25 mouse cellular contexts compared by ENCODE assay signal in genomic region chr15:10642419-10642818, GRCm38 (mm10).
DNase-seq lines count a peak whose midpoint lies in the region; ATAC-seq and TF ChIP-seq lines count a peak whose summit lies in the region.
"Had no signal": no experiment of that assay in that cellular context is flagged by ENCODE, and none has a peak within 500 bp of the region (broad histone marks: within the 10 kb centered on the region; RNA-seq: fewer than 3 reads in every experiment).

No protein-coding gene starts in this region.

- H3K27me3 ChIP-seq in hindbrain, embryonic 11.5 days (ENCODE audit: control insufficient read depth, insufficient read depth, low read length): no peaks in the 10 kb centered on the region
- H3K27me3 ChIP-seq in hindbrain, embryonic 16.5 days (replicated peaks; ENCODE audit: control insufficient read depth, insufficient read depth, low read length): no peaks in the 10 kb centered on the region
- H3K27me3 ChIP-seq in ES-Bruce4 (ENCODE audit: control insufficient read depth, insufficient read depth, low read length, poor library complexity, severe bottlenecking): no peaks in the 10 kb centered on the region
- H3K27me3 ChIP-seq: embryonic facial prominence, embryonic 12.5 days; forebrain, embryonic 13.5 days; Patski had no signal

- ATAC-seq in hindbrain, embryonic 11.5 days (ENCODE audit: low FRiP score): peak; percentile 51; the same call in 1 of the 2 replicates
- ATAC-seq in hindbrain, embryonic 16.5 days: no peak
- ATAC-seq: activated CD4-positive, CD25-positive, alpha-beta regulatory T cell, adult 4 months; CD4-positive, CD25-positive, alpha-beta regulatory T cell, adult 4 months; forebrain, embryonic 13.5 days; intestine, embryonic 16.5 days; Patski had no signal

- TF ChIP-seq CTCF in ES-Bruce4 (IDR thresholded peaks at IDR 0.05; ENCODE audit: low read depth, low read length): no peak
- TF ChIP-seq CTCF in brain, embryonic 14.5 days (IDR thresholded peaks at IDR 0.05; ENCODE audit: borderline replicate concordance, extremely low read depth, insufficient read depth, insufficient read length): no peak

- no peak overlapping the region for H3K4me2 ChIP-seq in hindbrain, embryonic 11.5 days (replicated peaks; ENCODE audit: low read depth, low read length)
- H3K4me2 ChIP-seq in hindbrain, embryonic 16.5 days (ENCODE audit: low read length): no peak overlapping the region
- H3K4me2 ChIP-seq: embryonic facial prominence, embryonic 12.5 days; forebrain, embryonic 13.5 days; heart, embryonic 11.5 days; heart, embryonic 15.5 days; hindbrain, embryonic 14.5 days had no signal

- H3K4me1 ChIP-seq in hindbrain, embryonic 11.5 days (replicated peaks; ENCODE audit: control insufficient read depth, insufficient read depth, low read length): 0 out of 2 replicates have a peak, but pooled peaks cover under 1% of the 10 kb centered on the region
- no peaks in the 10 kb centered on the region; the same call in 1 of the 2 replicates for H3K4me1 ChIP-seq in hindbrain, embryonic 16.5 days (ENCODE audit: control insufficient read depth, insufficient read depth, low read depth, low read length)
- peaks cover 2% of the 10 kb centered on the region for H3K4me1 ChIP-seq in ES-Bruce4 (ENCODE audit: control insufficient read depth, insufficient read depth, low read length)

- no peak for TF ChIP-seq POLR2A in ES-Bruce4 (IDR thresholded peaks at IDR 0.05; ENCODE audit: insufficient read depth, low read length)
- no peak for TF ChIP-seq POLR2A in brain, embryonic 14.5 days (IDR thresholded peaks at IDR 0.05; ENCODE audit: borderline replicate concordance, extremely low read depth, insufficient read depth, insufficient read length, poor library complexity, severe bottlenecking)

- TF ChIP-seq EP300 in ES-Bruce4 (IDR thresholded peaks at IDR 0.05; ENCODE audit: insufficient read depth, low read depth, low read length): no peak

- H3K27ac ChIP-seq in hindbrain, embryonic 11.5 days (ENCODE audit: low read depth, low read length): no peak overlapping the region
- H3K27ac ChIP-seq in hindbrain, embryonic 16.5 days (ENCODE audit: low read depth, low read length): no peak overlapping the region
- H3K27ac ChIP-seq in ES-Bruce4 (ENCODE audit: insufficient read depth, low read length): peak overlapping the region; percentile 33; the same call in 1 of the 2 replicates
- H3K27ac ChIP-seq: embryonic facial prominence, embryonic 12.5 days; forebrain, embryonic 13.5 days; gastrocnemius, adult 2 months; heart, embryonic 15.5 days; hindbrain, embryonic 14.5 days had no signal

- no peak for DNase-seq in hindbrain, embryonic 11.5 days (ENCODE audit: low spot score)
- peak; percentile 17 for DNase-seq in brain, embryonic 14.5 days (ENCODE audit: low read depth)
- DNase-seq in gastrocnemius, postnatal 36 days: no peak
- no peak for DNase-seq in spleen, postnatal 10 days (ENCODE audit: low spot score in 2 of 2)
- DNase-seq: adrenal gland, postnatal 25 days; B cell, adult 2 months; cerebellum, adult 11 months; cerebellum, adult 8-10 months; cerebellum, postnatal 14 days; gastrocnemius, adult 2 months; gastrocnemius, postnatal 25 days; heart, adult 18-20 months; heart, postnatal 14 days; kidney, adult 8-10 months had no signal

- no peak overlapping the region for H3K9ac ChIP-seq in hindbrain, embryonic 11.5 days (ENCODE audit: low read depth, low read length)
- H3K9ac ChIP-seq in hindbrain, embryonic 16.5 days (ENCODE audit: low read depth, low read length): no peak overlapping the region
- no peak overlapping the region for H3K9ac ChIP-seq in ES-Bruce4 (ENCODE audit: low read depth, poor library complexity, severe bottlenecking)
- H3K9ac ChIP-seq: embryonic facial prominence, embryonic 12.5 days; forebrain, embryonic 13.5 days; heart, embryonic 15.5 days; hindbrain, embryonic 14.5 days had no signal

- H3K4me3 ChIP-seq in hindbrain, embryonic 11.5 days (ENCODE audit: low read depth, low read length): no peak overlapping the region
- H3K4me3 ChIP-seq in hindbrain, embryonic 16.5 days (ENCODE audit: low read length): no peak overlapping the region
- H3K4me3 ChIP-seq in ES-Bruce4 (ENCODE audit: low read depth, low read length): no peak overlapping the region
- H3K4me3 ChIP-seq: embryonic facial prominence, embryonic 12.5 days; forebrain, embryonic 13.5 days; gastrocnemius, adult 2 months; heart, embryonic 15.5 days had no signal

- intact Hi-C loops in gastrocnemius, postnatal 36 days (cut with DNase I): no loop called here

- H3K36me3 ChIP-seq in hindbrain, embryonic 11.5 days (ENCODE audit: control insufficient read depth, insufficient read depth, low read length): no peaks in the 10 kb centered on the region
- no peaks in the 10 kb centered on the region for H3K36me3 ChIP-seq in hindbrain, embryonic 16.5 days (ENCODE audit: control insufficient read depth, insufficient read depth, low read length)
- H3K36me3 ChIP-seq in ES-Bruce4 (ENCODE audit: control insufficient read depth, insufficient read depth, low read length, poor library complexity, severe bottlenecking): 0 out of 2 replicates have a peak, but pooled peaks cover 2% of the 10 kb centered on the region
- H3K36me3 ChIP-seq: heart, embryonic 15.5 days had no signal

- H3K9me3 ChIP-seq in hindbrain, embryonic 11.5 days (ENCODE audit: control insufficient read depth, low read length): no peaks in the 10 kb centered on the region
- no peaks in the 10 kb centered on the region for H3K9me3 ChIP-seq in hindbrain, embryonic 16.5 days (ENCODE audit: control insufficient read depth, low read length)
- H3K9me3 ChIP-seq in ES-Bruce4 (replicated peaks; ENCODE audit: control insufficient read depth, insufficient read depth, low read length, poor library complexity, severe bottlenecking): no peaks in the 10 kb centered on the region
- H3K9me3 ChIP-seq: embryonic facial prominence, embryonic 12.5 days; forebrain, embryonic 13.5 days; heart, embryonic 15.5 days had no signal

- 23% methylated on average over 5 of the region's 5 CpGs for WGBS in hindbrain, embryonic 11.5 days
- WGBS in hindbrain, embryonic 16.5 days: 24% methylated on average over 5 of the region's 5 CpGs
